Mouse (Mus musculus) forebrain, embryonic 11.5 days (tissue): Measurements from ENCODE around the gene Tmem248. TPM values are rescaled to one million over a fixed set of nuclear protein-coding genes. Genes with fewer than 3 reads are reported as not detected.

Experiments used
- ATAC-seq: fragments of 200-750 bp; cut with Nextera tagmentation; replicated peaks from 2 replicates; pipeline ENCODE4 v1.8.0; 2017; ENCODE audit warnings: moderate TSS enrichment; ENCODE audit not compliant: low FRiP score
- DNase-seq: peaks from one replicate; pipeline ENCODE4 v3.0.0-alpha.2; 2017; ENCODE audit warnings: low spot score
- H3K27ac ChIP-seq: fragments of 300-500 bp; sonication (generic); 2 replicates; pipeline ENCODE4 v1.5.1; 2014; ENCODE audit warnings: low read depth, low read length
- H3K27me3 ChIP-seq: fragments of 300-500 bp; sonication (generic); 2 replicates; pipeline ENCODE4 v1.6.1; 2014; ENCODE audit warnings: mild to moderate bottlenecking, low read length, mixed read lengths; ENCODE audit not compliant: control insufficient read depth, insufficient read depth
- H3K36me3 ChIP-seq: fragments of 300-500 bp; sonication (generic); 2 replicates; pipeline ENCODE4 v1.6.1; 2014; ENCODE audit warnings: mild to moderate bottlenecking, low read length, moderate library complexity, mixed read lengths; ENCODE audit not compliant: control insufficient read depth, insufficient read depth
- H3K4me1 ChIP-seq: fragments of 300-500 bp; sonication (generic); replicated peaks from 2 replicates; pipeline ENCODE4 v1.6.1; 2014; ENCODE audit warnings: low read length, mixed read lengths; ENCODE audit not compliant: control insufficient read depth, insufficient read depth
- H3K4me2 ChIP-seq: fragments of 300-500 bp; sonication (generic); 2 replicates; pipeline ENCODE4 v1.6.1; 2014; ENCODE audit warnings: low read depth, mild to moderate bottlenecking, low read length, moderate library complexity, mixed read lengths; ENCODE audit not compliant: severe bottlenecking
- H3K4me3 ChIP-seq: fragments of 300-500 bp; sonication (generic); 2 replicates; pipeline ENCODE4 v1.5.1; 2014; ENCODE audit warnings: low read depth, low read length
- H3K9ac ChIP-seq: fragments of 300-500 bp; sonication (generic); 2 replicates; pipeline ENCODE4 v1.6.1; 2014; ENCODE audit warnings: low read length
- H3K9me3 ChIP-seq: fragments of 300-500 bp; sonication (generic); 2 replicates; pipeline ENCODE4 v1.6.1; 2016; ENCODE audit warnings: low read length, mixed read lengths; ENCODE audit not compliant: control insufficient read depth
- WGBS: fragments of 180-500 bp; shearing (Covaris S2); extraction: QIAGEN DNeasy Blood & Tissue Kit; methylation state at CpG from one replicate; pipeline ENCODE4 v1.1.7; 2014; 5-methylcytosine and 5-hydroxymethylcytosine counted together
- polyA plus RNA-seq: library from polyadenylated mRNA; unstranded; fragments of >200 nt; fragmentation: Nextera tagmentation; extraction: Ambion mirVana; gene quantifications from 2 replicates; pipeline ENCODE4 v1.2.1, GENCODE M21; 2014

Tmem248 gene
- polyA plus RNA-seq, 1 experiment from 2014 or later = 34.7 TPM

- no peak overlapping the region for H3K4me3 ChIP-seq
- H3K4me1 ChIP-seq = no peaks in the 10 kb centered on the region
- H3K36me3 ChIP-seq = no peaks in the 10 kb centered on the region; the same call in 1 of the 2 replicates
- DNase-seq (no peak), ATAC-seq (no peak)
- no peaks in the 10 kb centered on the region for H3K27me3 ChIP-seq
- H3K9me3 ChIP-seq = no peaks in the 10 kb centered on the region
- no peak overlapping the region for H3K9ac ChIP-seq
- H3K4me2 ChIP-seq = no peak overlapping the region
- WGBS = 91% methylated on average over 4 of the region's 4 CpGs
- H3K27ac ChIP-seq = no peak overlapping the region
Measured at GRCm38 (mm10) chr5:130207299-130207698, 9.6 kb upstream of the Tmem248 start.

GRCm38 (mm10) chr5:130212956-130213355 is 3.9 kb upstream of the Tmem248 start:
- H3K27ac ChIP-seq = no peak overlapping the region
- no peak overlapping the region for H3K4me3 ChIP-seq
- no peaks in the 10 kb centered on the region for H3K9me3 ChIP-seq
- 88% methylated on average over 11 of the region's 11 CpGs for whole genome bisulfite sequencing
- no peaks in the 10 kb centered on the region for H3K4me1 ChIP-seq
- no peak for DNase-seq
- no peak overlapping the region for H3K9ac ChIP-seq
- H3K36me3 ChIP-seq = no peaks in the 10 kb centered on the region; the same call in 1 of the 2 replicates
- ATAC-seq = no peak
- no peak overlapping the region for H3K4me2 ChIP-seq
- H3K27me3 ChIP-seq = no peaks in the 10 kb centered on the region

- no peaks in the 10 kb centered on the region for H3K4me1 ChIP-seq
- H3K36me3 ChIP-seq = no peaks in the 10 kb centered on the region
- no peak overlapping the region for H3K9ac ChIP-seq
- H3K4me2 ChIP-seq = no peak overlapping the region
- 89% methylated on average over 4 of the region's 4 CpGs for WGBS
- H3K4me3 ChIP-seq = no peak overlapping the region
- no peak for ATAC-seq
- no peak overlapping the region for H3K27ac ChIP-seq
- DNase-seq = no peak
- H3K9me3 ChIP-seq = no peaks in the 10 kb centered on the region
- H3K27me3 ChIP-seq = no peaks in the 10 kb centered on the region
Measured at GRCm38 (mm10) chr5:130217406-130217805, 525 bp downstream of the Tmem248 start.

- no peaks in the 10 kb centered on the region for H3K27me3 ChIP-seq
- ATAC-seq (no peak), DNase-seq (no peak)
- H3K36me3 ChIP-seq = no peaks in the 10 kb centered on the region
- H3K9me3 ChIP-seq = no peaks in the 10 kb centered on the region
- no peak overlapping the region for H3K4me2 ChIP-seq
- H3K9ac ChIP-seq = no peak overlapping the region
- peaks cover 3% of the 10 kb centered on the region; the same call in 1 of the 2 replicates for H3K4me1 ChIP-seq
- H3K27ac ChIP-seq = no peak overlapping the region
- H3K4me3 ChIP-seq = no peak overlapping the region
- 91% methylated on average over 5 of the region's 5 CpGs for WGBS
Measured at GRCm38 (mm10) chr5:130218336-130218735, 1.5 kb downstream of the Tmem248 start.

DNA sequence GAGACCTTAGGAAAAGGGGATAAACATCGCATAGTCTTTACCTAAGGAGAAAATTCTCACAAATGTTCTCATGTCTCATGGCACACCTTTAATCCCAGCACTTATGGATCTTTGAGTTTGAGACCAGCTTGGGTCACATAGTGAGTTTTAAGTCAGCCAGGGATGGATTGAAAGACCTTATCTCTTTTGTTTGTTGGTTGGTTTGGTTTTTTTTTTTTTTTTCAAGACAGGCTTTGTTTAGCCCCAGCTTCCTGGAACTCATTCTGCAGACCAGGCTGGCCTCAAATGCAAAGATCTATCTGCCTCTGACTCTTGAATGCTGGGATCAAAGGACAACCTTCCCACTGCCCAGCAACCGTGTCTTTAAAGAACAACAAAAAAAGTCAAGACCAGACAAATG is 4.4 kb downstream of the Tmem248 start:
- no peaks in the 10 kb centered on the region for H3K9me3 ChIP-seq
- H3K27me3 ChIP-seq = no peaks in the 10 kb centered on the region
- peak overlapping the region; percentile 88 for H3K4me2 ChIP-seq
- DNase-seq = no peak
- H3K27ac ChIP-seq = no peak overlapping the region
- peak overlapping the region; percentile 98 for H3K4me3 ChIP-seq
- ATAC-seq = no peak
- peak overlapping the region; percentile 95 for H3K9ac ChIP-seq
- H3K4me1 ChIP-seq = peaks cover 3% of the 10 kb centered on the region; the same call in 1 of the 2 replicates
- WGBS = 52% methylated on average over 2 of the region's 2 CpGs
- no peaks in the 10 kb centered on the region for H3K36me3 ChIP-seq

DNA sequence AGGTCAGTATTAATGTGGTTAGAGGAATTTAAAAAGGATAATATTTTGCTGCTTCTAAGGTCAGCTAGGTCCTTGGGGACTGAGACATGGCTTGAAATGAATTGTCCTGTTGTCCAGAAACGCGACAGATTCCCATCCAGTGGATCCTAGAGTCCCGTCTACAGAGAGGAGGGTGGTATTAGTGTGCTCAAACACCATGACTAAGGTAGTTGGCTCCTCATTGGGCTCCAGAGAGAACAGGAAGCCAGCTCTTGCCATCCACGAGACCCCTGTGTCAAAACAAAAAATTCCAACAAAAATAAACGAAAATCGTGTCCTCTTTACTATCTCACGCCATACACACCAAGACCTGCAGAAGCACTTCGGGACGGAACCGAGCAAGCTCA is 4.9 kb downstream of the Tmem248 start:
- DNase-seq (no peak), ATAC-seq (peak; percentile 40)
- no peaks in the 10 kb centered on the region for H3K9me3 ChIP-seq
- peaks cover 3% of the 10 kb centered on the region; the same call in 1 of the 2 replicates for H3K4me1 ChIP-seq
- H3K36me3 ChIP-seq = no peaks in the 10 kb centered on the region
- peak overlapping the region; percentile 98 for H3K4me3 ChIP-seq
- H3K9ac ChIP-seq = peak overlapping the region; percentile 95
- WGBS = 2% methylated on average over 10 of the region's 10 CpGs
- no peak overlapping the region for H3K27ac ChIP-seq
- H3K4me2 ChIP-seq = peak overlapping the region; percentile 88
- H3K27me3 ChIP-seq = no peaks in the 10 kb centered on the region

DNA sequence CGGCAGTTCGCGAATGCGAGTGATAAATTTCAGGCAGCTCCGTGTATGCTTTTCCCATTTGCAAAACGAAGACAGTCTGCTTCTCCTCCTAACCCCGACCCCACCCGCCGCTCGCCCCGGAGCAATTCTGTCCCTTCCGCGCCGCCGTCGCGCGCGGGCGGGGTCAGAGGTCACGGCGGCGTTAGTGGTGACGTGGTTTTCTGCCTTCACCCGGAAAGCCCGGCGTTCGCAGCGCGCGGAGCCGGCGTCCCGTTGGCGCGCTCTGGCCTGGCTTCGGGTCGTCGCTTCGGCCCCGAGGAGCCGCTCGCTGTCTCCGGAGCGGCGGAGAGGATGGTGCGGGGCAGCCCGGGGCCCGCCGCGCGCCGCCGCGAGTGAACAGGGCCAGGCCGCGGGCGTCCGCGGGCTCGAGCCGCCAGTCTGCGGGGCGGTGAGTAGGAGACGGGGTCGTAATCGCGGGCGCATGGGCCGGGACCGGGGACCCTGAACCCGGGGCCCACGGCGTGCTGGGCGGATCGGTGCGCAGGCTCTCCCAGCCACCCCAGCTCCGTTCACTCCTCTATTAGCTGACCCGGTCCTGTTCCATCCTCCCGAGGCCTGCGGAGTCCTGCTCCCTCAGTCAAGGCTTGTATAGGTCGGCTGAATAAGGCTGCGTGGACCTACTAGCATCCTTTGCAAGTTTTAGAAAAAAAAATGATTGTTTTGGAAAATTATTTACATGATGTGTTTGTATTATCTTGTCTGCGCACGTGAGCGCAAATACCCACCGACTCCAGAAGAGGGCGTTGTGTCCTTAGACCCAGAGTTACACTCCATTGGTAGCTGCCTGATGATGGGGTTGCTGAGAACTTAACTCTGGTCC is 5.5 kb downstream of the Tmem248 start:
- no peaks in the 10 kb centered on the region for H3K9me3 ChIP-seq
- DNase-seq = peak; percentile 95
- peak overlapping the region; percentile 98 for H3K4me3 ChIP-seq
- H3K36me3 ChIP-seq = no peaks in the 10 kb centered on the region
- no peaks in the 10 kb centered on the region for H3K27me3 ChIP-seq
- under 1% methylated on average over 87 of the region's 88 CpGs for WGBS
- H3K27ac ChIP-seq = peak overlapping the region; percentile 62; the same call in 1 of the 2 replicates
- H3K9ac ChIP-seq = peak overlapping the region; percentile 95
- H3K4me1 ChIP-seq = peaks cover 3% of the 10 kb centered on the region; the same call in 1 of the 2 replicates
- ATAC-seq = peak; percentile 85
- peak overlapping the region; percentile 88 for H3K4me2 ChIP-seq

DNA sequence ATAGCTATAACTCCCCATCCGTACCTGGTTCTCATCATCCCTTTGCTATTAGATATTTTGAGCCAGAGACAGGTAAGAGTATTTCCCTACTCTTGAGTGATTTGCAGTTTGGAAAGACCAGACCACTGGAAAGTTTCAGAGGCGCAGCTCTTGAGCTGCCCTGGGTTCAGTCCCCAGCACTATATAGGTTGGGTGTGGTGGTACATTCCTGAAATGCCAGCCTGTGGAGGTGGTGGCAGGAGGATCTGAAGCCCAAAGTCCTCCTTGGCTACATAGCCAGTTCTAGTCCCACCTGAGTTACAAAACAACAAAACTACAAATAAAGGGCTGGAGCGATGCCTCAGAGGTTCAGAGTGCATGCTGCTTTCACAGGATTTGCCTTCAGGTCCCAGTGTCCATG is 9.9 kb downstream of the Tmem248 start:
- Histone ChIP-seq H3K27me3 (no peaks in the 10 kb centered on the region), H3K4me2 (no peak overlapping the region), H3K9me3 (no peaks in the 10 kb centered on the region), H3K9ac (no peak overlapping the region), H3K36me3 (peaks cover 1% of the 10 kb centered on the region; the same call in 1 of the 2 replicates), H3K4me3 (no peak overlapping the region), H3K27ac (no peak overlapping the region), H3K4me1 (peaks cover 3% of the 10 kb centered on the region; the same call in 1 of the 2 replicates)
- ATAC-seq (no peak), DNase-seq (no peak)
- 95% methylated on average over 3 of the region's 3 CpGs for WGBS
